7 mouse cellular contexts compared by ENCODE assay signal in genomic region chr10:58396600-58396999, GRCm38 (mm10). TPM values are rescaled to one million over a fixed set of nuclear protein-coding genes. Genes with fewer than 3 reads are reported as not detected.
DNase-seq lines count a peak whose midpoint lies in the region; ATAC-seq and TF ChIP-seq lines count a peak whose summit lies in the region.

No protein-coding gene starts in this region.

- TF ChIP-seq CTCF in lung, postnatal 0 days (IDR thresholded peaks at IDR 0.05), result no peak

- DNase-seq in left cerebral cortex, postnatal 4 days, result peak; percentile 53
- no peak for DNase-seq in left cerebral cortex, adult 11 months (ENCODE audit: low spot score)
- peak; percentile 72 to 75 for DNase-seq in cerebellum, postnatal 36 days
- peak; percentile 66 for DNase-seq in lung, postnatal 0 days (ENCODE audit: low spot score)
- DNase-seq in layer of hippocampus, postnatal 10 days (ENCODE audit: low spot score in 2 of 2), result no peak

- TF ChIP-seq EP300 in lung, postnatal 0 days (IDR thresholded peaks at IDR 0.05), result 0 out of 2 replicates have a peak, but pooled peaks have one; percentile 2

- peak overlapping the region; percentile 13; the same call in 1 of the 2 replicates for H3K9ac ChIP-seq in lung, postnatal 0 days (replicated peaks; ENCODE audit: low read depth)
- no peak overlapping the region for H3K9ac ChIP-seq in intestine, embryonic 15.5 days

- peak overlapping the region; percentile 12; the same call in 1 of the 2 replicates for H3K27ac ChIP-seq in brown adipose tissue, adult 24 weeks (replicated peaks; ENCODE audit: low read depth, low read length)
- H3K27ac ChIP-seq in lung, postnatal 0 days (ENCODE audit: low read length), result peak overlapping the region; percentile 85
- no peak overlapping the region for H3K27ac ChIP-seq in intestine, embryonic 15.5 days

- no peak overlapping the region for H3K4me3 ChIP-seq in brown adipose tissue, adult 24 weeks (ENCODE audit: insufficient read depth, low read depth, low read length)
- peak overlapping the region; percentile 37 for H3K4me3 ChIP-seq in lung, postnatal 0 days (ENCODE audit: low read depth, low read length)
- no peak overlapping the region for H3K4me3 ChIP-seq in intestine, embryonic 15.5 days (replicated peaks)

- 9% methylated on average over 3 of the region's 3 CpGs for WGBS in lung, postnatal 0 days
- 85% methylated on average over 3 of the region's 3 CpGs for WGBS in intestine, embryonic 15.5 days

- H3K9me3 ChIP-seq in lung, postnatal 0 days (ENCODE audit: low read length), result no peaks in the 10 kb centered on the region
- no peaks in the 10 kb centered on the region for H3K9me3 ChIP-seq in intestine, embryonic 15.5 days

- intact Hi-C loops in left cerebral cortex, postnatal 4 days (cut with DNase I), result no loop called here

- H3K4me1 ChIP-seq in brown adipose tissue, adult 24 weeks (ENCODE audit: control insufficient read depth, insufficient read depth, insufficient read length, low read length), result peaks cover 17% of the 10 kb centered on the region
- H3K4me1 ChIP-seq in lung, postnatal 0 days (ENCODE audit: insufficient read depth, low read depth, low read length), result peaks cover 43% of the 10 kb centered on the region; the same call in 1 of the 2 replicates
- peaks cover 4% of the 10 kb centered on the region; the same call in 1 of the 2 replicates for H3K4me1 ChIP-seq in intestine, embryonic 15.5 days (replicated peaks)

- peak; percentile 4; the same call in 1 of the 2 replicates for ATAC-seq in lung, postnatal 0 days
- no peak for ATAC-seq in intestine, embryonic 15.5 days

- H3K4me2 ChIP-seq in lung, postnatal 0 days (replicated peaks; ENCODE audit: low read depth, low read length), result peak overlapping the region; percentile 46
- no peak overlapping the region for H3K4me2 ChIP-seq in intestine, embryonic 15.5 days (replicated peaks)

- peaks cover 16% of the 10 kb centered on the region; the same call in 1 of the 2 replicates for H3K36me3 ChIP-seq in lung, postnatal 0 days (ENCODE audit: insufficient read depth, low read length)
- 0 out of 2 replicates have a peak, but pooled peaks cover 6% of the 10 kb centered on the region for H3K36me3 ChIP-seq in intestine, embryonic 15.5 days

- no peaks in the 10 kb centered on the region for H3K27me3 ChIP-seq in lung, postnatal 0 days (replicated peaks; ENCODE audit: insufficient read depth, low read length)
- H3K27me3 ChIP-seq in intestine, embryonic 15.5 days (replicated peaks), result no peaks in the 10 kb centered on the region

RNA-seq across cellular contexts. Expression of gene Ranbp2, which starts 50.1 kb away (rescaled TPM):
- 10 to 100 TPM; 59.5 to 63.3 TPM for total RNA-seq in left cerebral cortex, postnatal 4 days (2021)
- polyA plus RNA-seq in brown adipose tissue, adult 24 weeks (2012; ENCODE audit: insufficient read depth, insufficient read length, missing spikeins), result 20.1 and 23.1 TPM in 2 replicates
- polyA plus RNA-seq in lung, postnatal 0 days (2015; fragmentation: Nextera tagmentation; extraction: Ambion mirVana), result 12.6 and 15.3 TPM in 2 replicates
- total RNA-seq in layer of hippocampus, postnatal 10 days (2021), result 10 to 100 TPM; 63.9 to 65.9 TPM
- polyA plus RNA-seq in intestine, embryonic 15.5 days (2015; fragmentation: Nextera tagmentation; extraction: Ambion mirVana), result 19.9 and 23.1 TPM in 2 replicates

Comparison
In these comparisons a context has a peak if more than half of its experiments do, and no peak if none do; other contexts are left out.
1. DNase-seq: peak in left cerebral cortex, postnatal 4 days (single experiment), cerebellum, postnatal 36 days (2 of 2) and lung, postnatal 0 days (single experiment); none in left cerebral cortex, adult 11 months (single experiment) and layer of hippocampus, postnatal 10 days (0 of 2).